Mouse (Mus musculus): ENCODE measurements around the gene Mnx1.

- TF ChIP-seq GATA1 (IDR thresholded peaks at IDR 0.05; ENCODE audit: borderline replicate concordance, low read length) (no peak), CTCF (IDR thresholded peaks at IDR 0.05; ENCODE audit: low read depth, low read length) (no peak), POLR2AphosphoS5 (IDR thresholded peaks at IDR 0.05; ENCODE audit: insufficient replicate concordance, low read depth, low read length) (no peak)
Measured at GRCm38 (mm10) chr5:29485941-29486320, 7.7 kb upstream of the Mnx1 start.

Measured in G1E (cell line).